Mouse (Mus musculus): ENCODE measurements around the gene Cdca4. TPM values are rescaled to one million over a fixed set of nuclear protein-coding genes. Genes with fewer than 3 reads are reported as not detected.

Cdca4 gene
- polyA plus RNA-seq, 1 experiment from 2014 or later, result 170 TPM

DNA sequence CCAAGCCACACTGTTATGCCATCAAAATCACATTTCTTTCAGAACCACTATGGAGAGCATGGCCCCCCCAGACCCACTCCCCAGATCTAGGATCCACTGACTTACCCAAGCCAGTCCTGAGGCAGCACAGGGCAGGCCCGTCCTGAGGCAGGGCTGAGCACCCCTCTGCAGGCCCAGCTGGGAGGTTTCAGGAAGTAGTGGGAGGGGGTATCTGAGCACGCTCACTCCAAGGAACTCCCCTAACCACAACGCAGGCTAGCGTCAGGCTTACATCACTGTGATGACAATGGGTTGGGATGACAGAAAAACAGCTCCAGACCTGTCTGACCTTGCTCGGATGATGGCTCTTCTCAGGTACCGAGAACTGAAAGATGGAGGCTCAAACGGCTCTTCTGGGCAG, 31.5 kb upstream of the Cdca4 start:
- 83% methylated on average over 7 of the region's 7 CpGs for WGBS
- Histone ChIP-seq H3K36me3 (ENCODE audit: control insufficient read depth, insufficient read depth, low read length) (no peaks in the 10 kb centered on the region), H3K27me3 (ENCODE audit: control insufficient read depth, insufficient read depth, low read length) (no peaks in the 10 kb centered on the region), H3K9me3 (ENCODE audit: control insufficient read depth, low read length) (no peaks in the 10 kb centered on the region), H3K9ac (ENCODE audit: low read length) (no peak overlapping the region), H3K4me1 (replicated peaks; ENCODE audit: control insufficient read depth, insufficient read depth, low read length) (no peaks in the 10 kb centered on the region), H3K4me3 (ENCODE audit: low read depth, low read length) (no peak overlapping the region), H3K4me2 (ENCODE audit: low read depth, low read length, severe bottlenecking) (no peak overlapping the region), H3K27ac (ENCODE audit: low read depth, low read length) (no peak overlapping the region)
- ATAC-seq (replicated peaks; ENCODE audit: low FRiP score) (no peak), DNase-seq (ENCODE audit: low spot score) (no peak)

DNA sequence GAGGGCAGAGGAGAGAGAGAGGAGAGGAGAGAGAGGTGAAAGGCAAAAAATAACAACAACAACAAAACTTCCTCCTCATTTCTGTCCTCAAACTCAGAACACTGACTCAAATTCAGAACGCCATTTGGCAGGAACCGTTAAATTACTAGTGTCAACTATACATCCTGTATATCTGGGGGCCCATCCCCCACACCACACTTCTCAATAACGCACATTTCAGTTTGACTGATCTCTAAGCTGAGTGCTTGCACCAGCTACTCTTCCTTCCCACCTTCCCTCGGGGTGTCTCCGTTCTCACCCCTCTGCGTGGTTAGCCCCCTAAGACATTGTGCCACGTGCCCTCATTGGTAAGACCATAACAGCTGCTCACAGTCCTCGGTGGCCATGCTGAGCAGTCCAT, 30.7 kb upstream of the Cdca4 start:
- Histone ChIP-seq H3K27me3 (ENCODE audit: control insufficient read depth, insufficient read depth, low read length) (no peaks in the 10 kb centered on the region), H3K36me3 (ENCODE audit: control insufficient read depth, insufficient read depth, low read length) (no peaks in the 10 kb centered on the region), H3K27ac (ENCODE audit: low read depth, low read length) (no peak overlapping the region), H3K9me3 (ENCODE audit: control insufficient read depth, low read length) (no peaks in the 10 kb centered on the region), H3K9ac (ENCODE audit: low read length) (no peak overlapping the region), H3K4me2 (ENCODE audit: low read depth, low read length, severe bottlenecking) (no peak overlapping the region), H3K4me3 (ENCODE audit: low read depth, low read length) (no peak overlapping the region), H3K4me1 (replicated peaks; ENCODE audit: control insufficient read depth, insufficient read depth, low read length) (no peaks in the 10 kb centered on the region)
- peak; percentile 42 for DNase-seq (ENCODE audit: low spot score)
- WGBS, result 86% methylated on average over 8 of the region's 8 CpGs
- no peak for ATAC-seq (replicated peaks; ENCODE audit: low FRiP score)

DNA sequence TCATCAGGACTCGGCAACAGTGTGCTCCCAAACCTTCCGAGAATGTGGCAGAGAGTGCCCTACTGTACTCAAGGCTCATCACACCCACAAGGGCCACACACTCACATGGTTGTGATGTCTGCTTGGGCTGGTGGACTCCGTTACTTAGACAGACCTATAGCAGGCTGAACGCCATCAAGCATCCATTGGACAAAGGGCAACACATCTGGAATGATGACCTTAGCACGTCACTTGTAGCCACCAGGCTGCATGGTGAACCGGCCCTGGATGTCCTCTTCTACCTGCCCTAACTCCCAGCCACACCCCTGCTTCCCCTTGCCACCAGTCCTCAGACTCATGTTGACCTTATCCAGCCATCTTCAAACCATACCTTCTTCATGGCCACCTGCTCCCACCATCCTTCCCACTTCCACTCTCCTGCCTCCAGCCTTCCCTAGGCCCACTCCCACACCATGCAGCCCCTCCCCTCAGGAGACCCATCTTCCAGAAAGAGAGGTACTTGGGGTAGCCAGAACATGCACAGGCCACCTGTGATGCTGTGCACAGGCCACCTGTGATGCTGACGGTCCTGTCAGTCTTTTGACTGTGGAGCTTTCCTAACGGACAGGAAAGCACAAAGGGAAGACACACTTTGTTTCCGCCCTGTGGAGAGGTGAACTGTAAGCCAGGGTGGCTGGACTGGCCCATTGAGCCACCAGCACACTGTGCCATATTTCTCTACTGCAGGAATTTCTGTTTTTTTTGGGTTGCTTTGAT, 29.5 kb upstream of the Cdca4 start:
- 92% methylated on average over 9 of the region's 9 CpGs for WGBS
- no peaks in the 10 kb centered on the region for H3K36me3 ChIP-seq (ENCODE audit: control insufficient read depth, insufficient read depth, low read length)
- ATAC-seq (replicated peaks; ENCODE audit: low FRiP score) (no peak), DNase-seq (ENCODE audit: low spot score) (peak; percentile 41)
- no peak overlapping the region for H3K4me2 ChIP-seq (ENCODE audit: low read depth, low read length, severe bottlenecking)
- H3K4me1 ChIP-seq (replicated peaks; ENCODE audit: control insufficient read depth, insufficient read depth, low read length), result no peaks in the 10 kb centered on the region
- H3K27ac ChIP-seq (ENCODE audit: low read depth, low read length), result no peak overlapping the region
- H3K9me3 ChIP-seq (ENCODE audit: control insufficient read depth, low read length), result no peaks in the 10 kb centered on the region
- no peak overlapping the region for H3K4me3 ChIP-seq (ENCODE audit: low read depth, low read length)
- H3K9ac ChIP-seq (ENCODE audit: low read length), result no peak overlapping the region
- no peaks in the 10 kb centered on the region for H3K27me3 ChIP-seq (ENCODE audit: control insufficient read depth, insufficient read depth, low read length)

DNA sequence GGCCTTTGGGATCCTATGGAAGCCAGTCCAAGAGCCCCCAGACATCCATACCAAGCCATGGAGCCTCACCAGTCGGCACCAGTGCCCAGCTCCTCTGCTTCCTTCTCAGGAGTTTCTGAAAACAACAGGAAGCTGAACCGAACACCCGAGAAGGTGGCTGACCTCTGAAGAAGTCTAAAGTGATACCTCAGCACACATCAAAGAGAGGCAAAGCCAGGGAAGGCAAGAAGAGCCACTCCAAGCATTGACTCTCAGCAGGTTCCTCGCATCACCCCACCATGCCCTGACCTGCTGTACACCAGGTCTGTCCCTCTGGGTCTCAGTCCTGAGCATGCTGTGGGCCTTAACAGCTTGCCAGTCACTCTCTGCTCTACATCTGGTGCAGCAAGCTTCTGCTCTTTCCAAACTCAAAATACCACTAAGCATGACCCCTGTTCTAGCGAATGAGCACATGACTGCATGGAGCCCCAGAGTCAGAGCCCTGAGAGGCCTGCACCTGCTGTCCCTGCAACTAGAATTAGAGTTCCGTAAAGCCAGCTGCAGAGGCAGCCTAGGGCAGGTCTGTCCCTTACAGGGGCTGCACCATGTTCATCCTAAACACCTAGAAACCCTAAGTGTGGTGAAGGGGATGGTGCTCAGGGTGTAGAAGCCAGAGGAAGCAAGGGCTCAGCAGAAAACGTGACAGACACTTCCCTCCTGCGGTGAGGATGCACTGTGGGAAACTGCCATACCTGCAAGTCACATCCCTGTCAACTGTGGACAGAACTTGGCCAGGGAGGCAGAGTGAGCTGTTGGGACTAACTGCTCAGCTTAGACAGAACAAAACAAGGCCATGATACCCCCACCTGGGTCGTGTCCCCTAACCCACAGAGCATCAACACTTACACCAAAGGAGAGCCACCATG, 28.1 kb upstream of the Cdca4 start:
- Histone ChIP-seq H3K4me2 (ENCODE audit: low read depth, low read length, severe bottlenecking) (no peak overlapping the region), H3K4me3 (ENCODE audit: low read depth, low read length) (no peak overlapping the region), H3K9me3 (ENCODE audit: control insufficient read depth, low read length) (no peaks in the 10 kb centered on the region), H3K27ac (ENCODE audit: low read depth, low read length) (no peak overlapping the region), H3K36me3 (ENCODE audit: control insufficient read depth, insufficient read depth, low read length) (no peaks in the 10 kb centered on the region), H3K9ac (ENCODE audit: low read length) (no peak overlapping the region), H3K27me3 (ENCODE audit: control insufficient read depth, insufficient read depth, low read length) (no peaks in the 10 kb centered on the region), H3K4me1 (replicated peaks; ENCODE audit: control insufficient read depth, insufficient read depth, low read length) (no peaks in the 10 kb centered on the region)
- ATAC-seq (replicated peaks; ENCODE audit: low FRiP score) (no peak), DNase-seq (ENCODE audit: low spot score) (peak; percentile 39)
- 72% methylated on average over 9 of the region's 9 CpGs for WGBS

DNA sequence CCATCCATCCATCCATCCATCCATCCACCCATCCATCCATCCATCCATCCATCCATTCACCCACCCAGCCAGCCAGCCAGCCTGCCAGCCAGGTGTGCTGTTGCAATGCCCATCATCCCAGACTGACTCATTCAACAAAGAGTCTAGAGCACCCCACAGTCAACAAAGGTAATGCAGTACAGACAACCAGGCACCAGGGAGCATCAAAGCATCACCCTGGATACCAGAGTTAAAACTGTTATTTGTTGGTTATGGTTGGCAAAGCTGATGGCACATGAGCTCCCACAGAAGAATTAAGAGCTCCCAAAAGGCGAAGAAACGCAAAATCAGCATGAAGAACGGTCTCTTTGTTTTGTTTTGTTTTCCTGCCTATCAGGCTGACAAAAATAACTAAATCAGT, 27.1 kb upstream of the Cdca4 start:
- H3K4me2 ChIP-seq (ENCODE audit: low read depth, low read length, severe bottlenecking), result no peak overlapping the region
- no peaks in the 10 kb centered on the region for H3K9me3 ChIP-seq (ENCODE audit: control insufficient read depth, low read length)
- DNase-seq (ENCODE audit: low spot score), result no peak
- no peaks in the 10 kb centered on the region for H3K27me3 ChIP-seq (ENCODE audit: control insufficient read depth, insufficient read depth, low read length)
- no peak for ATAC-seq (replicated peaks; ENCODE audit: low FRiP score)
- H3K36me3 ChIP-seq (ENCODE audit: control insufficient read depth, insufficient read depth, low read length), result no peaks in the 10 kb centered on the region
- no peaks in the 10 kb centered on the region for H3K4me1 ChIP-seq (replicated peaks; ENCODE audit: control insufficient read depth, insufficient read depth, low read length)
- no peak overlapping the region for H3K27ac ChIP-seq (ENCODE audit: low read depth, low read length)
- no peak overlapping the region for H3K9ac ChIP-seq (ENCODE audit: low read length)
- 89% methylated on average over 3 of the region's 3 CpGs for WGBS
- no peak overlapping the region for H3K4me3 ChIP-seq (ENCODE audit: low read depth, low read length)

DNA sequence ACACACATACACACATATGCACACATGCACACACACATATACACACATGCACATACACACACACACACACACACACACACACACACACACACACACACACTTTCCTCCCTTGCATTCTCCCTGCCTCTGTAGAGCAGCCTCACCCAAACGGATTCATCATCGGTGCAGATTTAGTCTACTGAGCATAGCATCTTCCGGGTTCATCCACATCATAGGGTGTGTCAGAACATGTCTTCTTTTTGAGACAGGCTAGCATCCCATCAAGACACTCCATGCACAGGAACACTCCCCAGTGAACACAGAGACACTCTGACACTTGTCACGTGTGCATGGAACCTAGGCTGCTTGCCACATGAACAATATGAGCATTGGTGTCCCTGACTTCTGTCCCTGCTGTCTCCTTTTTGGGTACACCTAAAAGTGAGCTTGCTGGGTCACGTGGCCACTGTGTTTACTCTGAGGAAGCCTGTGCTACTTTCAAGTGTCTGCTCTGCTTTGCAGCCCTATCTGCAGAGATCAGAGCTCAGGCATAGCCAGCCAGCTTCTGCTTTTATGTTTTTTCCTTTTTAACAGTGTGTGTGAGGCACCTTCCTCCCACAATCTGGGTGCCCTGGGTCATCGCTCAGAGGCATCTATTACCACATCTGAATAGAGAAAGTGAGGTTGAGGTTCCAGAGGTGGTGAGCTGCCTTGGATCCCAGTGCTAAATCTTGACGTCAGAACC, 25.5 kb upstream of the Cdca4 start:
- Histone ChIP-seq H3K9me3 (ENCODE audit: control insufficient read depth, low read length) (no peaks in the 10 kb centered on the region), H3K4me2 (ENCODE audit: low read depth, low read length, severe bottlenecking) (no peak overlapping the region), H3K36me3 (ENCODE audit: control insufficient read depth, insufficient read depth, low read length) (no peaks in the 10 kb centered on the region), H3K4me3 (ENCODE audit: low read depth, low read length) (no peak overlapping the region), H3K27me3 (ENCODE audit: control insufficient read depth, insufficient read depth, low read length) (no peaks in the 10 kb centered on the region), H3K27ac (ENCODE audit: low read depth, low read length) (no peak overlapping the region), H3K9ac (ENCODE audit: low read length) (no peak overlapping the region), H3K4me1 (replicated peaks; ENCODE audit: control insufficient read depth, insufficient read depth, low read length) (no peaks in the 10 kb centered on the region)
- no peak for DNase-seq (ENCODE audit: low spot score)
- WGBS, result 83% methylated on average over 7 of the region's 7 CpGs
- no peak for ATAC-seq (replicated peaks; ENCODE audit: low FRiP score)

DNA sequence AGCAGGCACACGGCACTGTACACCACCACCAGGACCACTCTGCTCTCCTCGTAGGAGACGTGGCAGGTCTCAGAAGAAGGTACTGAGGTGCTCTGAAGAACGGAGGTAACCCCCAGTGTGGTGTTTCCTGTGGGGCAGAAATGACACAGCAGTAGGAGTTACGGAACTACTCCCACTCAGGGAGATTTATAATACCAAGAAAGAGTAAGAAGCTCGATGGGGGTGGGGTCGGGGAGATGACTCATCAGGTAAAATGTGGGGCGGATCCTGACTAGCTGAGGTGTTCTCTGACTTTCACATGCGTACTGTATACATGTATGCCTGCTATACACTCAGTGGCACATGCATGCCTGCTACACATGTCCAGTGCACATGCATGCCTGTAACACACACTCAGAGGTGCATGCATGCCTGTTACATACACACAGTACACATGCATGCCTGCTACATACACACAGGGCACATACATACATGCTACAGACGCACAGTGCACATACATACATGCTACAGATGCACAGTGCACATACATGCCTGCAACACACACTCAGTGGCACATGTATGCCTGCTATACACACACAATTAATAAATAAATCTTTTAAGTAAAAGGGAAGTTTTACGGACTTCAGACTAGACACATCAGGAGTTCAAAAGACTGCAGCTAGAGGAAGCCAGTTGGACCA, 24.0 kb upstream of the Cdca4 start:
- Histone ChIP-seq H3K4me3 (ENCODE audit: low read depth, low read length) (no peak overlapping the region), H3K9ac (ENCODE audit: low read length) (no peak overlapping the region), H3K4me1 (replicated peaks; ENCODE audit: control insufficient read depth, insufficient read depth, low read length) (no peaks in the 10 kb centered on the region), H3K36me3 (ENCODE audit: control insufficient read depth, insufficient read depth, low read length) (no peaks in the 10 kb centered on the region), H3K27ac (ENCODE audit: low read depth, low read length) (no peak overlapping the region), H3K27me3 (ENCODE audit: control insufficient read depth, insufficient read depth, low read length) (no peaks in the 10 kb centered on the region), H3K4me2 (ENCODE audit: low read depth, low read length, severe bottlenecking) (no peak overlapping the region), H3K9me3 (ENCODE audit: control insufficient read depth, low read length) (no peaks in the 10 kb centered on the region)
- DNase-seq (ENCODE audit: low spot score) (peak; percentile 16), ATAC-seq (replicated peaks; ENCODE audit: low FRiP score) (no peak)
- 87% methylated on average over 11 of the region's 11 CpGs for WGBS

DNA sequence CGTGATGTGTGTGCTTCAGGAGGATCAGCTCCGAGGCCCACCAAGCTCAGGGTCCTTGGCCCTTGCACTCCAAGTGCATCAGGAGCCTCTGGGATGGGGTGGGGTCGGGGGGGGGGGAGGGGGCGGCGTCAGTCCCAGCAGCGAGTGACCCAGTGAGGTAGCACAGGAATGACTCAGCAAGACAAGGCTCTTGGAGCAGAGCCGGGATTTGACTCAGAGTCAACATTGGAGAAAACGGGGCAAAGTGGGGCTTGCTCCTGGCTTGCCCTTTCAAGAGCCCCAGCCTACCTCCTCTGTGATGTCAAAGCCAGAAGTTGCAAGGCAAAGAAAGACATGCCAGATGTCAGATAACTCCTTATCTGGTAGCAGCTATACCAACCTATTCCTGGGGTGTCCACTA, 21.9 kb upstream of the Cdca4 start:
- H3K9ac ChIP-seq (ENCODE audit: low read length), result no peak overlapping the region
- WGBS, result 51% methylated on average over 8 of the region's 8 CpGs
- ATAC-seq (replicated peaks; ENCODE audit: low FRiP score) (no peak), DNase-seq (ENCODE audit: low spot score) (no peak)
- no peak overlapping the region for H3K4me2 ChIP-seq (ENCODE audit: low read depth, low read length, severe bottlenecking)
- no peak overlapping the region for H3K4me3 ChIP-seq (ENCODE audit: low read depth, low read length)
- no peaks in the 10 kb centered on the region for H3K4me1 ChIP-seq (replicated peaks; ENCODE audit: control insufficient read depth, insufficient read depth, low read length)
- H3K36me3 ChIP-seq (ENCODE audit: control insufficient read depth, insufficient read depth, low read length), result no peaks in the 10 kb centered on the region
- H3K27me3 ChIP-seq (ENCODE audit: control insufficient read depth, insufficient read depth, low read length), result no peaks in the 10 kb centered on the region
- no peak overlapping the region for H3K27ac ChIP-seq (ENCODE audit: low read depth, low read length)
- H3K9me3 ChIP-seq (ENCODE audit: control insufficient read depth, low read length), result no peaks in the 10 kb centered on the region
